Mouse (Mus musculus): ENCODE measurements around the gene Brinp2.

Gene Brinp2

DNA sequence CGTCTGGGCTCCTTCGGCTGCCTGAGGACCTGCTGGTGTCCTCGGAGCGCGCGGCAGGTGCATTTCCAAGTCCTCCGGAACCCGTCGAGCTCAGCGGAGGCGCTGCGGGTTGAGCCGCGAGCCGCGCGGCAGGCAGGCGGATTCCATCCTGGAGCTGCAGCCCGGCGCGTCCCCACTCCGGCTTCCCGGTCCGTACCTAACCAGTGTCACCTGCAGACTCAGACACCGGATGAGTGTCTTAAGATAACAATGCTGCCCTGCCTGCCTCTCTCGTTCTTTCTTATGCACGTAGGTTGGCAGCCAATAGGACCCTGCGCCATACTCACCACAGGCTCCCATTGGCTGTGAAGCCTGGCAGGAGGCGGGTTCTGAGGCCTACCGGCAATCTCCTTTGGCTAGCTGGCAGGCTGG is at the start of gene Brinp2:
Gene Brinp2 (minus strand): TSS at position 276 of the 411 bp plus-strand sequence.
- no peak for DNase-seq (ENCODE audit: low spot score in 2 of 2)

DNA sequence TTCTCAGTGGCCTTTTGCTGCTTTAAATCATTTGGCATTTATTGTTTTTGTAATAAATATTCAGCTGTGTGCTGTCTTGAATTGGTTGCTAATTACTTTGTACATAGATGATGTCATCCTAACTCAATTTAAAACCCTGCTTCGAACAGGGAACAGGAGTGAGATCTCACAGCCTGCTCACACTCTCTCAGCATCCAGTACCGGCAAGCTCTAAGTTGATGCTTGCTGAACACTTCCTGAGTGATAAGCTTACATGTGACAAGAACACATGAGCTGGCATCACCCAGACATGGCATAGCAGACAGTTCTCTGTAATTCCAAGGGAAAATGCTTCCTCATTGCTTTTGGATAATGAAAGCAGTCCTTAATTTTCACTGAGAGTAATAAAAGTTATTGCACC is 44.8 kb upstream of the Brinp2 start:
- no peak for DNase-seq (ENCODE audit: low spot score in 2 of 2)

DNA sequence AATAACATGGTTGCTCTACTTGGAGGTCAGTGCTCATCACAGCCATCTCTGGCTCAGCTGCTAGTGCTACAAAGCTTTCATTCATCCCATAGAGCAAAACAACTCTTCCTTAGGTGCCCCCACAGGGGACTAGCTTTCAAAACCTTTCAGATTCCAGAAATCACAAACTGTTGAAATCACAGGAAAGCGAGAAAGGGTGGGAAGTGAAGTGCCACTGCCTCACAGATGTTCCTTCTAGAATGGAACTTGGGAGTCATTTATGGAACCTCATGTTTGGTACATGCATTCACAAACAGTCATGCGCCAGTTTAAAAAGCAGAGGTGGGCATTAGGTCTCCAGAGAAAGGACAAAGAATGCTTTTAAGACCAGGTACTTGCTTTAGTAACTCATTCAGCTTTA is 40.9 kb upstream of the Brinp2 start:
- DNase-seq (ENCODE audit: low spot score in 2 of 2), result no peak

DNA sequence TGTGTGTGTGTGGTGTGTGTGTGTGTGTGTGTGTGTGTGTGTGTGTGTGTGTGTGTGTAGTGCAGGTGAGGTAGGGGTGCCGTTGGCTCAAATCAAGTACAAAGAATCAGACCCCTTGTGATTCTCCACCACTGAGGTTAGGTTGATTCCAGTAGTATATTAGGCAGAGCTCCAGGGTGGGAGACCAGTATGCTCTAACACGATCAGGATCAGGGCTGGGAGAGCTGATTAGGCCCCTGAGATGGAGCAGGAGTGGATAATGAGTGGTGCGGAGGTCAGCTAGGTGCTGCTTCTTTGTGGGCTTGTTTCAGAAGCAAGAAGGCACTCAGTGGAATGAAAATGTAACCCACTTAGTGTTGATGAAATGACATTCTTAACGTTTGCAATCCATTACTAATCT is 34.6 kb upstream of the Brinp2 start:
- DNase-seq (ENCODE audit: low spot score in 2 of 2), result no peak

DNA sequence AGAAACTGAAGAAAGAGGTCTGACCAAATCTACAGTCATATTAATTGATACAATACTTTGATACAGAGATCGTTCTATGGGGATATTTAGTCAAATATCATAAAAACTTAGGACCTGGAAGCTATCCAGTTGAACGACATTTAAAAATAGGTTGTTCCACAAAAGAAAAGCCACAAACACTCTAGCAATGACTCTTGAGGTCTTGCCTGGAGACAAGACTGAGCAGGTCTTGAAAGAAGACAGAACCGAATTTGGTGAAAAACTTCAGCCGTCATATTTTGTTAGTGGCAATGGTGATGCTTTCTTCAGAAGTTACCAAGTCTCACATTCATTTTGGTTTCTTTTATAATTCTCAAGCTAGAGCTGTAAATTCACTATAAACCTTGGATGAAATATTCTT is 32.9 kb upstream of the Brinp2 start:
- no peak for DNase-seq (ENCODE audit: low spot score in 2 of 2)

DNA sequence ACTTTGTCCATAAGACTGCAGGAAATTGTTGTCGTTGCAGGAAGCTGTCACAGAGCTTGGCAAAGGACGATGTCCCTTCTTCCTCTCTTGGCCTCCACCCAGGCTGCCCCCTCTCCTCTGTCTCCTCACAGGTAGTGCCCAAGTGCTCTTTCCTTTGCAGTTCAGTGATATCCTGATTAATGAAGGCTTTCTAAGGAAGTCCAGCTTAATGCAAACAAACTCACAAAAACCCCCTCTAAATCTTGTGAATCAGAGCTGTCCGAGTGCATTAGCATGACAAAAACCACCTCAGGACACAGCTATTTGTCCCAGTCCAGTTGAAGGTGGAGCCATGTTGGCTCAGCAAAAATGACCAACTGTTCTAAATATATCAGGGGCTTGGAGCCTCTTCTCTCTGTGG is 30.7 kb upstream of the Brinp2 start:
- no peak for DNase-seq (ENCODE audit: low spot score in 2 of 2)

DNA sequence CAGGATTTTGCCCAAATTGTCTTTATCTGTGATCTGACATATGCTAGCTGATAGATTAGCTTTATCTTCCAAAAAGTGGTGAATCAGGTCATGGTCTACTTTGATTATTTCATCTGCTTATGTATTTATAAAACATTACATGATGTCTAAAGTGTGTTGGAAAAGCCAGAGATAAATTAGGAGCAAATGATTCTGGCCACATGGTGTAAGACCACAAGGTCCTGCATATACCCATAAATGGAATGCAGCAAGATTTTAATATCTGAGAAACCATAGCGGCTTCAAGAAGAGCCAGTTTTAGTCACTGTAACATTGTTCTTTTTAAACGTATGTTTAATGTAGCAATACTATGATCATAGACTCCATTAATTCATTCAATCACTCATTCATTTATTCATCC is 29.2 kb upstream of the Brinp2 start:
- no peak for DNase-seq (ENCODE audit: low spot score in 2 of 2)

DNA sequence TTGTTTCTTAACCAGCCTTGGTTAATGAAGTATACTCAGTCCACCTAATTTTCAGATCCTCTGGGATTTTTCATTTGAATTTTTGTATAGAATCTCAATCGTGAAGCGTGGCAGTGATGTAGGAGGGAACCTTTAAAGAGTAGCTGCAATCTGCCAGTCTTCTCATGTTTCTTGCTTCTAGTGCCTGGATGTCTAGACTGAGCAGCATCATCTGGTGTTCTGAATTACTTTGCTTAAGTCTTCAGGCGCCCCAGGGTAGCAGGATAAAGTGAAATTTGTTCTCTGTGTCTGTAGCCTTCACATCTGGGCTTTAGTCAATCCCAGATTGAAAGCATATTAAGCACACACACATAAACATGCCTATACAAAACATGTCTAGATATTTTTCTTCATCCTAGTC is 27.1 kb upstream of the Brinp2 start:
- DNase-seq (ENCODE audit: low spot score in 2 of 2), result no peak

DNA sequence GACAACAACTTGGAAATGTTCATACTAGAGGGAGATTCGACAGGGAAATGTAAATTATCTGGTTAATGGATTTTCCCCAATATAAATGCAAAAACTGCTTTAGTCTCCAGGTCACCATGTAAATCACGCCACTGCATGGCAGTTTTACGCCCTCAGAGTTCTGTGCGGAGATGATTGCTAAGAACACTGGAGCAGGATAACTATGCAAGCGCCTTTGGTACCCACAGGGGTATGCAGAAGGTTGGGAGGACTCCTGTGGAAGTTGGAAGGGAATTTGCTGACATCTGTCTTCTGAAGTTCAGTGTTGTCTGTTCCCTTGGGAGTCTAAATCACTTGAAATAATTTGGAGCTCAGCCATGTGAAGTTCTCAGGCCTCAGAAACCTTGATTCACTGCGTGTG is 26.2 kb upstream of the Brinp2 start:
- no peak for DNase-seq (ENCODE audit: low spot score in 2 of 2)

DNA sequence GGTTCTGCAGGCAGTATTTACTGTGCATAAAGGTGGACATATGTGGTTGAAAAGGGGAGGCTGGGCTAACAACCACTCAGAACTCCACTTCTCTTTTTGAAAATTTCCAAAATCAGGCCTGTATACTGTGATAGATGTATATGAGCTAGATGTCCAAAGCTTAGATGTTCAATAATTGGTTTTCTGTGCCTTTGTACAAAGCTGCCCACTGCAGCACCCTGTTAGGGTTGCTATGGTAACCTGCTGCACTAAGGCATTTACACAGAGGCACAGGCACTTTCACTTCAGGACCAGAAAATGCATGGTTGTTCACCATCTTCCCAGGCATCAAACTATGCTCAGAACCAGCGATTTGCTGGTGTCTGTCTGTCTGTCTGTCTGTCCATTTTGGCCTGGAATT is 8.3 kb upstream of the Brinp2 start:
- no peak for DNase-seq (ENCODE audit: low spot score in 2 of 2)

DNA sequence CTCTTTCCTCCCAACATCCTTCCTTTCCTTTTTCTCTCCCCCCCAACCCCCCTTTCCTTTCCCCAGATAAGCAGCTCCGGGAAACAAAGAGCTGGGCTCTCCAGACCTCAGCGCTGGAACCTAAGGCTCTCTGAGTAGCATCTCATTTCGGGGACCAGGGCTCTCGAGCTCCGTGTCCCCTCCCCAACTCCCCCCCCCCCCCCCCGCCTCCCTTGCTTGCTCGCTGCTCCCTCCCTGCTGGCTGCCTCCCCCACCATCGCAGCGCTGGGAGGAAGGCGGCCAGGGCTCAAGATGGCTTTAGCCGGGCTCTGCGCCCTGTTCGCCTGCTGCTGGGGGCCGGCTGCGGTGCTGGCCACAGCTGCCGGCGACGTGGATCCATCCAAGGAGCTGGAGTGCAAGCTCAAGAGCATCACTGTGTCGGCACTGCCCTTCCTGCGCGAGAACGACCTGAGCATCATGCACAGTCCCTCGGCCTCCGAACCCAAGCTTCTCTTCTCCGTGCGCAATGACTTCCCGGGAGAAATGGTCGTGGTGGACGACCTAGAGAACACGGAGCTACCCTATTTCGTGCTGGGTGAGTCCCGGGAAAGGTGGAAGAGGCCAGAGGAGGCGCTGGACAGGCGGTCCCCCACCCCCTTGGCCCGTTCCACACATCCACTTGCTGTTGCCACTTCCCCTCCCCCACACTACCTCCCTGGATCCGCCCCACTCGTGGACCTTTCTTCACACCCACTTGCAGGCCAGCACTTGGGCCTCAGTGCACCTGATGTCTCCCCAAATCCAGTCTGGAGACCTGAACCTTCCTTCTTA is 6.4 kb upstream of the Brinp2 start:
- DNase-seq (ENCODE audit: low spot score in 2 of 2), result no peak

DNA sequence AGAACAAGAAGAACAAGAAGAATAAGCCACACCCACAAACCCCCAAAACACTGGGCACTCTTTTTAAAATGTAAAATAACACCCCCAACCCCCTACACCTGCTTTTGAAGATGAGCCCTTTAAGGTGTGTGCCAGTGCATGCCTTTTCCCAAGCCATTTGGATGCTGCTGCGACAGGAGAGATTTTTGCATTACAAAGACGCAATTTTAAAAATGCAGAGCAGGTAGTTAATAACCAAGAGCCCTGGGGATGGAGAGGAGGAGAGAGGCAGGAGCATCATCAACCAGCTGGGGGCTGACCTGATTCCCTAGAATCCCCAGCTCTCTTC is 5.8 kb upstream of the Brinp2 start, which contains the start of gene Astn1:
Gene Astn1 (plus strand): TSS at position 310 of the 328 bp plus-strand sequence.
- no peak for DNase-seq (ENCODE audit: low spot score in 2 of 2)

DNA sequence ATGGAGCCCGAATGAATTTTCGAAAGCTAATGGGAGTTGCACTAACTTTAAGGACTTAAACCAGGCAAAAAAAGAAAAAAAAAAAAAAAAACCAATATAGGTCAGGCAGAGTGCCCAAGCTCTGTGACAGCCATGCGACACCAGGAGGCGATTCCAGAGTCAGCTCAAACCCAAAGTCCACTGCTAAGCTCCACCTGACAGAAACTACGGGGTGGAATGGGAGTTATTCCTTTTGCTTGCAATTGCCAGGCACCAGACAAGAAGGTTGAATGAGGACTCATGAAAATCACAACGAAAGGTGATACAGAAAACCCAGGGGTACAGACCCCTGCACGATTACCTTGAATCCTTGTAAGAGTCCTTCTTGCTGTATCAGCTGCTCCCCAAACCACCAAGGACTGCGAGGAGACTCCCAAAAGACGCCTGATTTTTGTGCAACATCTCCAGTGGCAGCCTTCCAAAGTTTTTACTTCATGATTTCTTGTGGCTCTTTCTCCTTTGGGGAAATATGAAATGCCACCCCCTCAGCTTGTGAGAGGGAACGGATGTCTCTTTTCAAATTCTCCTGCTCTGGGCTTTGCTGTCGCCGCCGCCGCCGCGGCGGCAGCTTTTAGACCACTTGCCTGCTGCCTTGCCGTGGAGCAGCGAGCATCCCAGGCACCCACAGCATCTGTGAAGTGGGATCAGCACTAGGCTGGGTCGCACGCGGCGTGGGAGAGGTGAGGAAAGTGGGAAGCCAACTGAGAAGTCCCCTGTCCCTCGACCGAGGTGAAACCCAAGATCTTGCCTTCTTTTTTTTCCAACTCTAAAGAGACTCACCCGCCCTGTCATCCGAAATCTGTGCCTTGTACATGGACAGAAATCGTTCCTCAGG is 712 bp downstream of the Brinp2 start:
- no peak for DNase-seq (ENCODE audit: low spot score in 2 of 2)

DNA sequence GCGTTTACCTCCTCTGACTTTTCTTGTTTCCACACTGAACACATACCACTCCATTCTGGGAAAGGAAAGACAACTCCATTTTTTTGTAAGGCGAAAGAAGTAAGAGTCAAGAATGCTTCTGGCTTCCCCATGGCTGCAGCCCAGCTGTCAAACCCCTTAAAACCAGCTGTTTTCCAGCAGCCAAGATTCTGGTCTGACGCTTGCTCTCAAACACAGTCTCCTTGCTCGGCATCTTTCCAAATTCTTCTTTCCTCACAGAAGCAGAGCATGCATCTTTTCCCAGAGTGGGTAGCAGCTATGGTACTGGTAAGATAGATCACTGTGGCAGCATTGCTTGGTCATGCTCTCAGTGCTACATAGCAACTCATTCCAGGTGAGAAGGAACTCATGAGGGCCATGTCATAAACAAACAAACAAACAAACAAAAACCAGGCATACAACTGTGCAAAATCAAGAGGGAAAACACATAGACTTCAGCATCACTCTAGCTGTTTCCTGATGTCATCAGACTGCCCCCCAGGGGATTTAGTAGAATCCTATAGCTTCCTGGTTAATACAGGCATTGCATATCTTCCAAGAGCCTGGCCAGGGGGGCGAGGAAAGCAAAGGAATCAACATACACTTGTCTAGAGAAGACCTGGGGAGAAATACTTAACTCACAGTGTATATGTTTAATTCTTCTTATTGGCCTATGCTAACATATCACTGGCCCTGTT is 2.3 kb downstream of the Brinp2 start:
- DNase-seq (ENCODE audit: low spot score in 2 of 2), result no peak

DNA sequence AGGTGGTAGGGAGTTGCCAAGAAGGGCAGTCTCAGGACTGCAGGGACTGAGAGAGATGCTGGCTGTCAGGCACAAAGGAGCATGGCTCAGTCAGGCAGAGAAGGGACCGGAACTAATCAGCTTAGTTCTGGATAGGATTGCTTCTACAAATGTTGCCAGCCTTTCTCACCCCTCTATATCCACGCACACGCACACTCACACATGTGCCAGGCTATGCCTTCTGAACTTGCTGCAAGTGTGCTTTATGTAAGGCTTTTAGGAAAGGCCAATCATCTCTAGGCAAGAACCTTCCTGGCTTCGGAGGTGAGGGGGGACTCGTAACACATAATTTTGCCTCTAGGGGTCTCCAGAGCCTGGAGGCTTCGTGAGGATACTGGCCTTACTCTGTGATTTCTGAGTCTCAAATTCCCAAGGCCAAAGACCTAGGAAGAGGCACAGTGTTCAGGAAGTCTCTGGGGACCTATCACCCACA is 12.8 kb downstream of the Brinp2 start:
- DNase-seq (ENCODE audit: low spot score in 2 of 2), result no peak

DNA sequence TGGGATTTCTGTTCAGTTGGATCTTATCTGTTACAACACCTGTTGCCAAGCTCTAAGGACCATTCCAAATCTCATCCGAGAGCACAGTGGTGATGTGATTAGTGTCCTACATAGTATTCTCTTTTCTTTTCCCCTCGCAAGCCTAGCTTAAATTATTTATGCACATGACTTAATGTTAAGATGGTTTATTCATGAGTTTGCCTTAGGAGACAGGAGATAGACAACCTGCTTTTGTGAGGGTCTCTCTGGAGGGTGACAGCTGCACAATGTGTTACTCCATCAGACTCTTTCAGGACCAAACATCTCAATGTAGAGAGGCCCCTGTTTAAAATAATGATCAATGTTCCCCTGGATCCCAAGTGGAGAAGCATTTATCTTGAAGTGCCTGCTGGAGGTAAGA is 27.3 kb downstream of the Brinp2 start:
- DNase-seq (ENCODE audit: low spot score in 2 of 2), result no peak

DNA sequence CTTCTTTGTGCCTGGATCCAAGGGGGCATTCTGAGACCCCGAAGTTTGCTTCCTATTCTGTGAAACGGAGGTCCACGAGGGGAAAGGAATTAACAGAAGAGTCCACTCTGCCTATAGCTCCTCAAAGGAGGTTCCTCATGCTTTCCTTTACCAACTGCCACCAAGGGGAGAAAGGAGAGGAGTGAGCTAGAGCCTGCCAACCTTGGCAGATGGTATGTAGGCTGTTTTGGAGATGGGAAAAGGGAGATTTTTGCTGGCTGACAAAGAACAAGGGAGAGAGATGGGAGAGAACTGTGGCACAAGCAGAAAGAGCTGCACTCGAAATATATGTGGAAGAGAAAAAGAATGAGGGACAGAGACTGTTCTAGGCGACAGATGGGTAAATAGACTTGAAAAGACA is 28.0 kb downstream of the Brinp2 start:
- DNase-seq (ENCODE audit: low spot score in 2 of 2), result no peak

DNA sequence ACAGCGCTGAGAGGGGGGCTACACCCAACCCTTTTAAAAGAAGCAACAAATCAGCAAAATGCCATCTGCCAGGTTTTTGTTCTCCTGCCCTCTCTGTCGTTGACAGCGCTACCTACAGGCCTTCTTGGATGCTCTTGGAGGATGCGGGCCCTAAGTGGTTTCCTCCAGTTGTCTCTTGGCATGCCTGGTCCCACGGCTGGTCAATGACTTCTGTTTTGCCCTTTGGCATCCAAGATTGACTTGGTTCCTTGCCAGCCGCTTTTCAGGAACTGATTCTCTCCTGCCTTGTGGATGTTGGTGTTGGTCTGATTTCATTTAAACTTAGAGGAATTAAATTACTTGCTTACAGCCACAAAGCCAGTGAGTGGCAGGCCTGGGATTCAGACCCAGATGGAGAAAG is 32.8 kb downstream of the Brinp2 start:
- no peak for DNase-seq (ENCODE audit: low spot score in 2 of 2)

DNA sequence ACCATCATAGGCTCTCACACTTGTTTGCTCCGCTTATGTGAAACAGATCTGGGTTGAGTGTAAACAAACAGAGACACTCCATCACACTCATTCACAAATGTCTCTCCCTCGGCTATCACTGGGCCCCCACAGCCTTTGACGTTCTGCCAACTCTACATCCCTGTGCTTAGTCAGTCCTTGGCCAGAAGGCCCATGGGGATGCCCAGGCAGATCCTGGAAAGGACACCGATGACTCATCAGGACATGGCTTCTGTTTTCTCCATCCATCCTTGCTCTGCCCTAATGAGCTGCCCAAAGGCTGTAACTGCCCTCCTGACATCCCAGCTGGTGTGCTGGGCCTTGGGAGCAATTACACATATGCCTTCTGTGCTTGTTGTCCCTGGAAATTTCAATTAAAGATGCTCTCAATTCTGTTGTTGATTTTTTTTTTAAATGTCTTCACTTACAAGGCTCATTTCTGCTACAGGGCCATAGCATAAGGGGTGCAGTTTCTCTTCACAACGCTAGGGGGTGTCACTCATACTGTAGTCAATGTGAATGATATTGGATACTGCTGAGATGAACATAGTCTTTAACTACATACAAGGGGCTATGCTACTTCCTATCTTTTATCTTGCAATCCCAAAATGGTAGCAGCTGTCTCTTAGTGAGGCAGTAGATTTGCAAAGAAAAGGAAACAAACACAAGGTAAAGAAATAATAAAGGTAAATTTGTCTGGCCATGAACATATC is 45.5 kb downstream of the Brinp2 start:
- no peak for DNase-seq (ENCODE audit: low spot score in 2 of 2)

DNA sequence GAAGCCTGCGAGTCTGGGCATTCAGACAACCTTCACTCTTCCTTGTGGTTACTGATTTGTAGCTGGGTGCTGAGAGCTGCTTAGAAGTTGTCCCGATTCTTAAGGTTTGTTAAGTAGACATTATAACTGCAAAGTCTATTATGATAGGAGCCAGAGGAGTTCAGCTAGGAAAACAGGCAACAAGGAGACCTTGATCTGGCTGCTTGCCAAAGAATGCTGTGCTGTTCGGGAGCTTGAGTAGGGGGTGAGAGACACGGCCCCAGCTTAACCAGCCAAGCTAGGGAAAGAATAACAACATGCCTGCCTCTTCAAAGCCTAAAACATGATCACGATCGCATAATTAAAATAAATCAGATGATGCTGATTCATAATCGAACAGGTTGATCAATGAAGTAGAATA is 59.1 kb downstream of the Brinp2 start:
- DNase-seq (ENCODE audit: low spot score in 2 of 2), result no peak

DNA sequence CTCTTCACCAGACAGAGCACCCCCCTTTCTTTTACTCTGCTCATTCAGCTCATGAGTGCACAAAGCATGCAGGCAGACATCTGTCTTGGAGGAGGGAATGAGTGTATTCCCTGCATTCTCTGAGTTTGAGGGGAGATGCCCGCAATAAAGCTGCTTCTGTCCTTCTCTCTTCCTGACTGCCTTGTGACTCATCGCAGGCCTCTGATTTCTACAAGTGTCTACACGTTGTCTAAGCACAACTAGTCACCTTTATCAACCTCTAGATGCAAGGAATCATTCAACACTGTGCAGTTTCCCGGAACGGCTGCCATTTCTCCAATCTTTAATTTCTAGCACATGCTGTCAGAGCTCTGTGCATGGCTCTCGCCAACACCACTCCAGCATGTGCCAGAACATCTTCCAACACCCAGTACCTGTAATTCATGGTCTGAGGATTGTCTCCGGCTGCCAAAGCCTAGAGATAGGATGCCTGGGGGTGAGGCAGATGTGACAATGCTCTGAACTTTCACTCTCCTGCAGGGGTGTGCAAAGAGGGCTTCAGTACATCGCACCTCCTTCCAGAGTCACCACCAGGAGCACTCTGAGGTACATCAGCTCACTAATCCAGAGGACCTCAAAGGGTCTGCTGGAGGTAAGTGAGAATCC is 59.7 kb downstream of the Brinp2 start:
- no peak for DNase-seq (ENCODE audit: low spot score in 2 of 2)
